Mouse (Mus musculus): Measurements from ENCODE around the gene Hint1.
"Not testable (repeated sequence)": the region's sequence is repeated elsewhere in the genome, so short reads cannot be mapped to it uniquely, and the experiment has no call there.

The Hint1 gene

DNA sequence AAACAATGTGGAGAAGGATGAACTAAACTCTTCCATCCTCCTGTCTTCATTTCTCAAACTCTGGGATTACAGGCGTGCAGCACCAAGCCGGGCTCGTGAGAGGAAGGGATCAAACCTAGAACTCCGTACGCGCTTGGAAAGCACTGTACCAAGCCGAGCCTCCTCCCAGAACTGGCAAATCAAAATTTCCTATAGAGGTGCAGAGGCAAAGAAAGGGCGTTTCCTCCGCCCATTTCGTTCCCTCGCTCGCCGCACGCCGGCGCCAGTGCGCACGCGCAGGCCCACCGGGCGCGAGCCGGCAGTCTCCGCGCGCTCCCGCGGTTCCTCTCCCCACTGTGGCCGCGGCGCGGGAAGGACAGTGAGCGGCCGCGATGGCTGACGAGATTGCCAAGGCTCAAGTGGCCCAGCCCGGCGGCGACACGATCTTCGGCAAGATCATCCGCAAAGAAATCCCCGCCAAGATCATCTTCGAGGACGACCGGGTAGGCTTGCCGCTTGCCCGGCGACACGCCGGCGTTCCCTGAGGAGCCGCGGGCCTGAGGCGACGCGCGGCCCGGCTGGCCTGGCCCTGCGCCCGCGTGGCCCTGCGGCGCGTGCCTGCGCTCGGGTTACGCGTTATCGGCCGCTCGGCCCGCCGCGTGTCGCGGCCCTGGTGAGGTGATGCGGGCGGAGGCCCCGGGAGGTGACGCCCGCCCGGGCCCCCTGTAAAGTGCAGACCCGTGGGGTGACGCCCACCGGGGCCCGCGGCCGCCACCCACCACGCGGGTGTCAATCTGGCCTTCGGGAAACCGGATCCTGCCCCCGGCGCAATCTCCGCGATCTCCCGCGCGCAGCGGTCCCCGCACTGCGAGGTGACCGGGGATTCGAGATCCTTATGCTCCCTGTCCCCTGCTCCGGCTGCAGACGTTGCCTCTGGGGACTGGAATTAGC is at the start of gene Hint1:
Gene Hint1 (plus strand): TSS at position 265 of the 930 bp plus-strand sequence.
- DNase-seq (ENCODE audit: extremely low spot score, low spot score) = peak; percentile 92

DNA sequence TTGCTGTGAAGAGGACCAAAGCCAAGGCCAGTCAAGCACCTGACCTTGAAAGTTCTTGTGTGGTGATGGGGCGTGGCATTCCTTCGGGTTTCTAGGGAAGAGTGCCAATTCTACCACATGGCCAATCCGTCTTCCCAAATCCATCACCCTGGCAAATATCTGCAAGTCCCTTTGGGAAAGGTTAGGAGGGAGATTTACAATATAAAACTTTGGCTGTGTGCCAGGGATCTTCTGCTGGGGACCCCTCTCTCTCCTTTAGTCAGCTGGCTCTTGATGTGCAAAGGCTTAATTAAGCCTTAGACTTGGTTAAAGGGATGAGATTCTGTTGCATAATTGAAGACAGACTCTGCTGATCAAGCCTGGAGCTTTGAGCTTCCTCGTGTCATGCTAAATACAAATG is 48.7 kb upstream of the Hint1 start:
- DNase-seq (ENCODE audit: extremely low spot score, low spot score) = no peak

DNA sequence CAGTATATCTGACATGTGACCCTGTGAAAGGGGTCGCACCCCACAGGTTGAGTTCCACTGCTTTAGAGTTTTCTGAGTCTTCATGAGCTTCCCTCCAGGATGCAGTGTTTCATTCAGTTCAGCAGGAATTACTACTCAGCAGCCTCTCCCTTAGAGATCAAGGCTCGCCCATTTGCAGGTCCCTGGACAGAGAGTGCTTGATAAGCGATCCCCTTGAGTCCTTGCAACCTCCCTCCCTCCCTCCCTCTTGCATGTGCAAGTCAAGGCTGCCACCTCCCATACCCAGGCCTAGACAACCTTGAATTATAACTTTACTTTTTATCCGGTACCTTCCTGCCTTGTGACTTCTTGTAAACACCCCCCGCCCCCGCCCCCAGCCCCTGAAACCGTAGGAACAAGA is 46.7 kb upstream of the Hint1 start:
- DNase-seq (ENCODE audit: extremely low spot score, low spot score) = no peak

DNA sequence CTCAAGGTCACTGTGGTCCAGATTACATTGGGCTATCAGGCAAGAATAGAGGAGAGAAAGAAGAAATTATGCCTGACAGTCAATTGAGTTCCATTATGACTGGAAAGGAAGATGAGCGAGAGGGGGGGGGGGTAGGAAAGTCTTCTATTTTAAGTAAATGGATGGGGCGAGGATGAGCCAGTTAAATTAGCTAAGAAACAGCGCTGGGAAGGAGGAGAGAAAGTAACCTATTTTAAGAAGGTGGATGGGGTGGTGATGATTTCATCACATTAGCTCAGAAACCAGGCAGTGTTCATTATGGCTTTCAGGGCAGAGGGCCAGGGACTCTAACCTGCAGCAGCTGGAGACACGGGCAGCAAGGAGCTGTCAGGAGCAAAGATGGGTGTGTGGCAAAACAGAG is 42.7 kb upstream of the Hint1 start:
- DNase-seq (ENCODE audit: extremely low spot score, low spot score) = no peak

DNA sequence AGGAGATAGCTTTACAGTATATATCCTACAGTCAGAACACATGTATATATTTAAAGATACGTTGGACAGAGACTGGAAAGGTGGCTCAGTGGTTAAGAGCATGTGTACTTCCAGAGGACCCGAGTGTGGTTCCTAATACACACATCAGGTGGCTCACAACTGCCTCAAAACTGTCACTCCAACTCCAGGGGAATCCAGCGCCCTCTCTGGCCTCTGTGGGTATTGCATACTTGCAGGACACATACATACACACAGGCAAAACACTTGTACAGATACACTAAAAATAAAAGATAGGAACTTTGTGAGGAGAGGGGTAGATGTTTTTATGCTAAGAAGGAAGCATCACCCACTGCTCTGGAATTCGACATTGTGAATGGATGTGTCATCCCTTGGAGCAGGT is 40.4 kb upstream of the Hint1 start:
- DNase-seq (ENCODE audit: extremely low spot score, low spot score) = no peak

DNA sequence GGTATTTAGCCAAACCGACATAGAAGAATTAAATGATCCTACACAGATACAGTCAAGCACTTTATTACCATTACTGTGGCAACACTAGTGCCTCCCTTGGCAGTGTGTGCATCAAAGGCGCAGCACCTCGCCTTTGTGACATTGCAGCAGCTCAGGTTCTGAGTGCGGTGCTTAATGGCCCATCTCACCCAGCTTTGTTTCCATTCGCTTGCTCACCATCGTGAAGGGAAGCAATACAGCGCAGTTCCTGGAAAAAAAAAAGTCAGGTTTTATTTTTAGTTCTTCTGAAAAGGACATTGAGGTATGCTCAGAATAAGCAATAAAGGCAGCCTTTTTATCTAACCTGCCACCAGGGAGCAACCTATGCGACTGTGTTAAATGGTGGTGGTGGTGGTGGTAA is 39.4 kb upstream of the Hint1 start:
- no peak for DNase-seq (ENCODE audit: extremely low spot score, low spot score)

DNA sequence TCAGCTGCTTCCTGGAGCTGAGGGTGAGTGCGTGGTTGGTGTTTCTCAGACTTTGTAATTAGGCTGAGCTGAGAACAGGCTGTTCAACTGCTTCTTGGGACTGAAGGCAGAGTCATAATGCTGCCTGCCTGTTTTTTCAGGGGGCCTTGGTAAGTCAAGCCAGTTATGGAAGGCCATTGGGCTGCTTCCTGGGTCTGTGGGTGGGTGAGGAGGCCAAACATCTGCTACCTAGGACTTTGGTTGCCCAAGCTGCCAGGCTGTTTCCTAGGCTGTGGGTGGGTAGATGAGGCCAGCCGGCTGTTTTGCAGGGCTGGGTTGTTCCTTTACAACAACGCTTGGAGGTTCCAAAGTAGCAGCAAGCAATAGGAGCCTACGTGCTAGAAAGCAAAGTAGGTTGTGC is 32.4 kb upstream of the Hint1 start:
- no peak for DNase-seq (ENCODE audit: extremely low spot score, low spot score)

DNA sequence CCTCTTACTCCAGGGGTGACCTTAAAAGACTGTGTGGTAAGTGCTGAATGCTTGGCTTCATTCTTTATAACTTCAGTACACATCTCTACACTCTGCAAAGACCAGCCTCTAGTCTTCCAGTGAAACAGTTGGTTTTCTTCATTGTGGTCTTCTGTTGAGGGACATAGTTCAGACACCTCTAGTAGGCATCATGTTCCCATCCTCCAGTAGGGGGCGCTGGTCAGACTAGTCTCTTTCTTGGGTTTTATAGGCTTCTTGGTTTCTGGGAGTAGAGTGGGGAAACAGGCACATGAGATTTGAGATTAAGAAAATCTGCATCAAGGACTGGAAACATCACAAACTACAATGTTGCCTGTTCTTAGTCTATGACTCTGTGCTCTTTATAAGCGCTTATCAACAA is 31.6 kb upstream of the Hint1 start:
- no peak for DNase-seq (ENCODE audit: extremely low spot score, low spot score)

DNA sequence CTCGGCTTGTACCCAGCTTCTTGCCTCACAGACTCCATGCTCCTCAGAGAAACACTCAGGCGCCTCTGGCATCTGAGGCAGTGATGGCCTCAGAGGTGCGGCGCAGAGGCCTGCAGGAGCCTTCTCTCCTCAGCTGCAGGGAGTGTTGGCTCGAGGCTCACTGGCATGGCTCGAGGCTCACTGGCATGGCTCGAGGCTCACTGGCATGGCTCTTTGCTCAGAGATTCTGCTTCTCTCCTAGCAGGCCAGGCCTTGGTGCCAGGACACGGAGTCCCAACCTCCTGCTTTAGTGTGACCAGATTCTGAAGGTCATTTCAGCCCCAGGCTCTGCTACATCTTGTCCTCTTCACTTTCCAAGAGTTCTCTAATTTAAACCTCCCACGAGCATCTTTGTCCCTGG is 30.1 kb upstream of the Hint1 start:
- no peak for DNase-seq (ENCODE audit: extremely low spot score, low spot score)

DNA sequence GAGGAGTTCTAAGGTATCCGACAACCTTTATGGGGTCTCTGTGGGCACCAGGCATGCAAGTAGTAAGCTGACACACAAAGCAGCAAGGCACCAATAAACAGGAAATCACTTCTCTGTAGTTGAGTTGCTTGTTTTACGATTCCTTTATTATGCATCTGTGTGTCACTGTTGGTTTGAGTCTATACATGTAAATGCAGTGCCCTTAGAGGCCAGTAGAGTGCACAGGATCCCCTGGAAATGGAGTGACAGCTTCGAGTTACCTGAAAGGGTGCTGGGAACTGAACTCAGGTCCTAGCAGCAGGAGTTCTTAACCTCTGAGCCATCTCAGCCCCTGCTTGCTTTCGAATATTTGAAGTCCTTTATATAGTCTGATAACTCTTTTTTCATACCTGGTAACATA is 26.5 kb upstream of the Hint1 start:
- DNase-seq (ENCODE audit: extremely low spot score, low spot score) = no peak

DNA sequence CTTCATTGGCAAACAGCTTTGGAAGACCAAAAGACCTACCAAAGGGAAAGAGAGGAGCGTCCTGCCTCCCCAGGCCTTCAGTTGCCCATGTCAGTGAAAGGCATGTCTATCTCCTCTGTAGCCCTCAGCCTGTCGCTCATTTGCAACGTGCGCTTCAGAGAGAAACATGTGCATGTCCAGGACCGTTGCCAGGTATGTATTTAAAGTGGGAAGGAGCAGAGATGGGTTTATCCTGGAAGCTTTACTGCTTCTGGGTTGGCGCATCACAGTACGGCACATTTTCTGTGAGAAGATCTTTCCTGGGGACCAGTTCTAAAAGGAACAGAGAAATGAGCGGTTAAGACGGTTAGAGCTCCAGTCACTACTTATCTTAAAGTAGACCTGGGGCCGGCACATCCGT is 25.3 kb upstream of the Hint1 start:
- DNase-seq (ENCODE audit: extremely low spot score, low spot score) = no peak

DNA sequence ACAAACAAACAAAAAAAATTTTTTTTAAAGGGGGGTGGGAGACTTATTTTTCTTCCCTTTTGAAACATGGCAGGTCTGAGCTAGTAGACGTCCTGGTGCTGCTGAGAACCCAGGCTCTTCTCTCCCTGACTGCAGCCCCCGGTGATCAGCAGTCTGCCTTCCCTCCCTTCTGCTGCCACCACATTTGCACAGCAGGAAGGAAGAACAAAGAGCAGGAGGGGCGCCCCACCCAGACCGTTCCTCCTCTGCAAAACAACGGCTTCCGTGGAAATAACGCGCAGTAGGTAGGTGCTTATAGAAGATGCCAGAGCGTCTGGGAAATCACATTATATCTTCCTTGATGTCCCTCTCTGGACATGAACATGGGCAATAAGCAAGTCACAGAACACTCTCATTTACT is 21.8 kb upstream of the Hint1 start:
- no peak for DNase-seq (ENCODE audit: extremely low spot score, low spot score)

DNA sequence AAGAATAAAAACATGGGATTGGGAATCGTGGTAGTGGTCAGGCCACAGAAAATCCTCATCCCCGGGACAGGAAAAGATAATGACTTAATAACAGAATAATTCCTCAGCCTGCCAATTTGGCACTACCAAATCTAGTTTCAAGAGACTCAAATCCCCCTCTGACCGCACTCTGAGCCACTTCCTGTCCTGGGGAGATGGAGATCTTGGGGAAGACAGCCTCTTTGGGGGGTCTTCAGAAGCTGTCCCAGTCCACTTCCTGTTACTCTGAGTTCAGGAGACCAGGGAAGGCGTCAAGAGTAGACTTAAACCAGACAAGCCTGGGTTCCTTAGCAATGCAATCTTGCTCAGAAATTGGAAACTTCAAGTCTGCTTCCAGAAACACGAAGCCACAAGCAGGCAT is 21.2 kb upstream of the Hint1 start:
- no peak for DNase-seq (ENCODE audit: extremely low spot score, low spot score)

DNA sequence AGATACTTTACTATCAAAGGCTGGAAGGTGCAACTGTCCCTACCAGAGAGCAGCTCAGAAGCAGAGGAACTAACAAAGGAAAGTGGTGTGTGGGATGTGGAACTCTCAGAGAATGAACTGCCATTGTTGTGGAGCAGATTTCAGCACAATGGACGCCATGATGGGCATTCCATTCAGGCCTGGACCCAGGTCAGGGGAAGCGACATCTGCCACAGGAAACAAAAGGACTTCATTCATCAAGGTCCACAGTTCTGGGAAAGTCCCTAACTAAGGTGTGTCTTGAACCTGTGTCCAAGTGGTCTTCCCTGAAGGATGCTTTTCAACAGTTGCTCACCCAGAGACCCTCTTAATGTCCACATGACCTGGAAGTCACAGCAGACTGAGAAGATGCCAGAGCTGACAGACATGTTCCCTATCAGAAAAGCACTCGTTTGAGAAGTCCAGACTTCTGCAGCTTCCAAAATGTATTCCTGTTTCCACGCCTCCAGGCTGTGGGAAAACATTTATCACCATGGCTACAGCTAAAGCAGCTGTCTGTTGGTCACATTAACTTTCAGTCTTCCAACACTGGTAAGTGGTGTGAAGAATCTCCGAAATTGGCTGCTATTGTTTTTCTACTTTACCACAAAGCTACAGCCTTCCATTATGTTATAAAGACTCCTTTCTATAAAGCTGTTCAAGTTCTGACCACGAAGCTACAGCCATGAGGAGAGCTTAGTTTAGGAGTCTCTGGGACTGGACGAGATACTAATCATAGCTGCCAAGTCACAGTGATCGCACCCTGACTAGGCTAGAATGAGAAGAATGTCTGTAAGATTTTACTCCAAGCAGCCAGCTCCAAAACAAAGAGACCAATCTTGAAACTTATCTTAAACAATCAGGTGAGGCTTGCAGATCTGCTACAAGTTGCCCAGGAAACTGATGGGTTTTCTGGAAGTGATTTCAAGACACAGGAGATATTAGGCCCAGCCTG is 20.4 kb upstream of the Hint1 start:
- DNase-seq (ENCODE audit: extremely low spot score, low spot score) = peak; percentile 40

DNA sequence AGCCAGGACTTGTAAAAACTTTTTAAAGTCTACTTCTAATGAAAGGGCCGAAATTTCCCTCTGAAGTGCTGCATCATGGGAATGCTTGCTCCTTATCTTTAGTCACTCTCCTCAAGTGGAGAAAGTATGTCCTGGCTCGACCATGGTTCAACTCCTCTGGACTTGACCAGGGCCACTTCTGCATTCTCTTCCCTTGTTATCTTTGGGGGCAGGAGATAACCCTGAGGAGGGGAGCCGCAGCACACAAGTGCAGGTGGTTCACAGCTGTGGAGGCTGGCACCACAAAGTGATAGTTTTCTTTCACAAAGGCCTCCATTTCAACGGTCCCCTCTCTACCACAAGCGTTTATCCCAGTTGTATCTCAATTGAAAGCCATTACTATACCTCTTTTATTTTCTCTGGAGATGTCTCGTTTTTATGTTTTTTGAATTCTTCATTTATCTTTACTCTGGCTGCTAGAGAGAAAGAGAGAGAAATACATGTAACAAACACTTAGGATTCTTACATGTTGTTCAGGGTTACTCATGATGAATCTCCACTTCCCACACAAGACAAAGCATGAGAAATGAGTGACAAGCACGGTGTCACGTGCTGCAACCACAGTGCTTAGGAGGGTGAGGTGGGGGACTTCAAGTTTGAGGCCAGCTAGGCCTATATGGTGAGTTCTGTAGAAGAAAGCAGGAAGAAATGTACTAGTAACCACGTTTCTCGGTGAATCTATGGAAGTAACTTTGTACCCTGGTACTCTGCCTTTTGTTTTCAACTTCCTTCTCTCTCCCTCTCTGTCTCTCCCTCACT is 16.0 kb upstream of the Hint1 start:
- DNase-seq (ENCODE audit: extremely low spot score, low spot score) = no peak

DNA sequence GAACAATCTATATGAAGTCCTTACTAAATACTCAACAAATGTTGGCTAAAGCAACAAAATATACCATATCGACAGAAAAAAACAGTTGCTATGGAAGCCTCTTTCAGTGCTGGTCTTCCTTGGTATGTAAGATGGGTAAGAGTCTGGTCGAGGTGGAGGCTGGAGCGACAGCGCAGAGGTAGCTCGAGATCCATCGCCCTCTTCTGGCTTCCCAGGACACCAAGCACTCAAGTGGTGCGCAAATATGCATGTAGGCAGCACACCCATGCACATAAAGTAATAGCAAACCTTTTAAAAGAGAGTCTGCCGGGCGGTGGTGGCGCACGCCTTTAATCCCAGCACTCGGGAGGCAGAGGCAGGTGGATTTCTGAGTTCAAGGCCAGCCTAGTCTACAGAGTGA is 14.5 kb upstream of the Hint1 start:
- no peak for DNase-seq (ENCODE audit: extremely low spot score, low spot score)

DNA sequence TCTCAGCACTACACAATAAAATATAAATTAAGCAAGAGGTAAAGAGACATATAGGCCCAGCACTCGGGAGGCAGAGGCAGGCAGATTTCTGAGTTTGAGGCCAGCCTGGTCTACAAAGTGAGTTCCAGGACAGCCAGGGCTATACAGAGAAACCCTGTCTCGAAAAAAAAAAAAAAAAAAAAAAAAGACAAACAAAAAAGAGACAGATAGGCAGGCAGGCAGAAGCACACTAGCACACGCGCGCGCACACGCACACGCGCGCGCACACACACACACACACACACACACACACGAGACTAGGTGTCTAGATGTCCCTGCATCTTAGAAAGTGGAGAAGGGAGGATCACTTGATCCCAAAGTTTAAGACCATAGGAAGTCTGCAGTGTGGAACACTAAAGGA is 7.3 kb upstream of the Hint1 start:
- not testable (repeated sequence) for DNase-seq (ENCODE audit: extremely low spot score, low spot score)

DNA sequence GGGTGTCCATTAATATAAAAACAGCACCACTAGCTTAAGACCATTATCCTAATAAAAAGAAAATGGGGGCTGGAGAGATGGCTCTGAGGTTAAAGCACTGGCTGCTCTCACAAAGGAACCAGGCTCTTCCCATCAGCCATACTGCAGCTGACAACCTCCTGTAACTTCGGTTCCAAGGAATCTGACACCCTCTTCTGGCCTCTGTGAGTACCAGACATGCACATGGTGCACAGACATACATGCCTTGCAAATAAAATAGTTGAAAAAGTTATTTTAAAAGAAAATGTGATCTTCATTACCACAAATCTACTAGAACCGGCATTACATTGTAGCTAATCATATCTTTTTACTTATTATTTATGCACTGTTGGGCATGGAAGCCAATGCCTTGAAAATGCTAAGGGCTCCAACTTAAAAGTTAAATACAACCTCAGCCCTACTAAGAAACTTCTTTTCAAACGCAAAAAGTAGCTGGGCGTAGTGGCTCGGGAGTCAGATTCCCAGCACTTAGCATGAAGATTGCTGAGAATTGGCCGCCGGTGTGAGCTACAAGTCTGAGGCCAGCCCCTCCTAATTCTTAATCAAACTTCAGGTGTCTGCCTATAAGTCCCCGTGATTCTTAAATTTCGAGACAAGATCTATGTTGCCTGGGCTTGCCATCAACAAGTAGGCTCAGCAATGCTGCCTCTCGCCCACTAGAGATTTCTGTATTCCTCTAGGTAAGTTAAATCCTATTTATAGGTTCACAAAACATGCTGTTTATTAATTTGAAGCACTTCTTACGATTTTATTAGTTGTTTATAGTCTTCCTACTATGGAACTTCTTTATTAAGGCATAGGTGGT is 6.6 kb upstream of the Hint1 start:
- no peak for DNase-seq (ENCODE audit: extremely low spot score, low spot score)

DNA sequence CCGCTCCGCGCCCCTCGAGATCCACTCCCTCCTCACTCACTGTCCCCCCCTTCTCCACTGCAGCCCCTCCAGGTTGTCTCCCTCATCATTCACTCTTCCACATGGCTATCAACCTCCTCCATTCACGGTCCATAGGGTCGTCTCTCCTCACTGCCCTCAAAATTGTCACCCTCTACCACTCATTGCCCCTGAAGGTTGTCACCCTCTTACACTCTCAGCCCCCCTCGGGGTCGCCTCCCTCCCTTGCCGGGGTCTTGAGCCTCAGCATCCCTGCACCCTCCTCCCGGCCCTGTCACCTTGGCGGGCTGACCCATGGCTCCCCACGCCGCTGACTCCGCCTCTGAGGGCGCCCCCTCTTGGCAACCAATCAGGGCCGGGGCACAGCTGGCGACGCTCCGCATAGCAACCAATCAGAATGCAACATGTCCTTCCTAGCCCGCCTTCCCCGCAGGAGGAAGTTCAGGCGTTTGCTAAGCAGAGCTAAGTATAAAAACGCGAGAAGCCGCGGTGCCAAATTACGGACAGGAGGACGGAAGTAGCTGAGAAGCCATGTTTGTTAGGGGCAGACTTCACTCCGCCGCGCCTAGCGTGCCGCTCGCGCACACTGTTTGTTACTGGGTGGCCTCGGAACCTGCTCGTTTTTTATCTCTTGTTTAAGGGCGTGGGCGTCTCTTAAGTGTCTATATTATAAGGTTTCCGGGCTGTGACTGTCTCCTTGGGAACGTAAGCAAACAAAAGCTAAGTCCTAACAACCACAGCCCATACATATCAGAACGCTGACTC is 5.7 kb upstream of the Hint1 start, which contains the start of gene Lyrm7:
Gene Lyrm7 (minus strand): TSS at position 661 of the 783 bp plus-strand sequence.
- peak; percentile 93 for DNase-seq (ENCODE audit: extremely low spot score, low spot score)

Data from neural tube, embryonic 10.5 days (tissue).